Mouse (Mus musculus) liver, embryonic 16.5 days (tissue): ENCODE measurements at regions not wholly inside any gene's neighbourhood (a gene's known extent, or its start where the extent isn't known, plus 50 kb on each side); places are given as distances from the start of the nearest gene placed in this dataset.
"Not testable (repeated sequence)": the region's sequence is repeated elsewhere in the genome, so short reads cannot be mapped to it uniquely, and the experiment has no call there.

Experiments
- ATAC-seq: fragments of 200-750 bp; cut with Nextera tagmentation; 2 replicates; pipeline ENCODE4 v1.8.0; 2017; ENCODE audit warnings: low read depth, mild to moderate bottlenecking, moderate number of reproducible peaks, moderate library complexity
- H3K27ac ChIP-seq: fragments of 300-500 bp; sonication (generic); 2 replicates; pipeline ENCODE4 v1.5.1; 2014; ENCODE audit warnings: mild to moderate bottlenecking, low read length
- H3K27me3 ChIP-seq: fragments of 300-500 bp; sonication (generic); 2 replicates; pipeline ENCODE4 v1.6.1; 2014; ENCODE audit warnings: low read depth, low read length, mixed read lengths; ENCODE audit not compliant: control insufficient read depth, insufficient read depth
- H3K36me3 ChIP-seq: fragments of 300-500 bp; sonication (generic); 2 replicates; pipeline ENCODE4 v1.6.1; 2014; ENCODE audit warnings: mild to moderate bottlenecking; ENCODE audit not compliant: control insufficient read depth, insufficient read depth
- H3K4me1 ChIP-seq: fragments of 300-500 bp; sonication (generic); 2 replicates; pipeline ENCODE4 v1.6.1; 2014; ENCODE audit warnings: low read depth, low read length, mixed read lengths; ENCODE audit not compliant: control insufficient read depth
- H3K4me2 ChIP-seq: fragments of 300-500 bp; sonication (generic); 2 replicates; pipeline ENCODE4 v1.6.1; 2014; ENCODE audit warnings: low read depth, low read length, mixed read lengths
- H3K4me3 ChIP-seq: fragments of 300-500 bp; sonication (generic); 2 replicates; pipeline ENCODE4 v1.5.1; 2014; ENCODE audit warnings: low read depth, mild to moderate bottlenecking, low read length
- H3K9ac ChIP-seq: fragments of 300-500 bp; sonication (generic); 2 replicates; pipeline ENCODE4 v1.6.1; 2014; ENCODE audit warnings: low read depth, low read length
- H3K9me3 ChIP-seq: fragments of 300-500 bp; sonication (generic); replicated peaks from 2 replicates; pipeline ENCODE4 v1.6.1; 2016; ENCODE audit warnings: low read length; ENCODE audit not compliant: control insufficient read depth
- WGBS: fragments of 180-500 bp; shearing (Covaris S2); extraction: QIAGEN DNeasy Blood & Tissue Kit; methylation state at CpG from one replicate; pipeline ENCODE4 v1.1.7; 2014; ENCODE audit not compliant: insufficient replicate concordance; 5-methylcytosine and 5-hydroxymethylcytosine counted together

DNA sequence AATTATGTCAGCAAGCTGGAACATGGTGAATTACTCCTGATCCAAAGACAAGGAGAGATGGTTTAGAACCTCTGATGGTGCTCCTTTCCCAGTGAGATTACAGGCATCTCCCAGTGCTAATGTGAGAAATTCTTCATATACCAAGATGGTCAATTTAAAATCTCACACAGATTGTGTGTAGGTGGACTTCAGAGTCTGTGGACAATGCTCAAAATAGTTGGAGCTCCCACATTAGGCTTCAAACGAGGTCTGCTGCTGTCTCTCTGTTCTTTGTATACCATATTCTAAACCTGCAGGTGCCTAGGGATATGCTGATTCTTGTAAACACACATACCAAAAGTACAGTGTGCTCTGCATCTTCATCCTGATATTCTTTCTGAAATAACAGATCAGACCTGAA is 146.3 kb upstream of the Thrb start:
- no peaks in the 10 kb centered on the region for H3K27me3 ChIP-seq
- no peak overlapping the region for H3K27ac ChIP-seq
- H3K4me3 ChIP-seq: no peak overlapping the region
- no peak overlapping the region for H3K4me2 ChIP-seq
- no peaks in the 10 kb centered on the region for H3K4me1 ChIP-seq
- no peaks in the 10 kb centered on the region for H3K9me3 ChIP-seq
- ATAC-seq: no peak
- no peak overlapping the region for H3K9ac ChIP-seq
- H3K36me3 ChIP-seq: no peaks in the 10 kb centered on the region
- 14% methylated on average over 1 of the region's 1 CpGs for WGBS

DNA sequence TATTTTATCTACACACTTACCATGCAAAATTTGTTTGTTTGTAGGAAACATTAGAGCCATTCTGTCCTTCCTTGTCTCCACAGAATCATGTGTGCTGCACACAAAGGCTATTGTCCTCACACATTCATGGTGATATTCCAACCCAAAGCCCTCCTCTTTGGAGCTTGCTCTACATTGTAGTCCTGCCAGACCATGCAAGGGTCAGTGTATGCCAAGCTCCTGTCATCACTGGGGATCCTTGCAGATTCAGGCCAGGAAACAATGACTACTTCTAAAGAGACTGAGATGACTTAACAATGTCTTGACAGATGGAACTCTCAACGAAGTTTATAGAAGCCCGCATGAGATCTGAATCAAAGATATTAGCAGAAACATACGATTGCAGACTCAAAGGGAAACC is 137.4 kb upstream of the Thrb start:
- no peak overlapping the region for H3K4me2 ChIP-seq
- no peaks in the 10 kb centered on the region for H3K9me3 ChIP-seq
- WGBS: 56% methylated on average over 3 of the region's 3 CpGs
- H3K4me3 ChIP-seq: no peak overlapping the region
- no peak overlapping the region for H3K27ac ChIP-seq
- no peaks in the 10 kb centered on the region for H3K36me3 ChIP-seq
- no peaks in the 10 kb centered on the region for H3K27me3 ChIP-seq
- ATAC-seq: no peak
- no peak overlapping the region for H3K9ac ChIP-seq
- no peaks in the 10 kb centered on the region for H3K4me1 ChIP-seq

DNA sequence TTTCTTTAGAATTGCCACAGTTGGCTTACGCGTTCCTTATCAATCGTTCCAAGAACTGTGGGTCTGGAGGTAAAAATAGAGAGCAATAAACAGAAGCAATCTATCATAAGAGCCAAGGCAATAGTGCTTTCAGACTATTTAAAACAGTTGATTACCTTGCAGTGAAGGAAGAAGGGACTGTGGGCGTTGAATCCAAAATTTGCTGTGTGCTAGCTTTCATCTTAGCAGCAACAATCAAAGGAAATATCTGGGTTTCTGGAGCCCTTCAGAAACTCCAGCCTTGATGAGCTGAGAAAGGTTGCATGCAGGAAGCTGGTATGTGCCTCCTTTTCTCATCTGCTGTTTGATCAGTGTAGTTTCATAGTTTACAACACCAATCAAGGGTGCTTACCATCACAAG is 136.1 kb upstream of the Thrb start:
- Histone ChIP-seq H3K4me1 (no peaks in the 10 kb centered on the region), H3K27me3 (no peaks in the 10 kb centered on the region), H3K27ac (no peak overlapping the region), H3K36me3 (no peaks in the 10 kb centered on the region), H3K4me3 (no peak overlapping the region), H3K9me3 (no peaks in the 10 kb centered on the region), H3K4me2 (no peak overlapping the region), H3K9ac (no peak overlapping the region)
- ATAC-seq: no peak
- 68% methylated on average over 4 of the region's 4 CpGs for WGBS

DNA sequence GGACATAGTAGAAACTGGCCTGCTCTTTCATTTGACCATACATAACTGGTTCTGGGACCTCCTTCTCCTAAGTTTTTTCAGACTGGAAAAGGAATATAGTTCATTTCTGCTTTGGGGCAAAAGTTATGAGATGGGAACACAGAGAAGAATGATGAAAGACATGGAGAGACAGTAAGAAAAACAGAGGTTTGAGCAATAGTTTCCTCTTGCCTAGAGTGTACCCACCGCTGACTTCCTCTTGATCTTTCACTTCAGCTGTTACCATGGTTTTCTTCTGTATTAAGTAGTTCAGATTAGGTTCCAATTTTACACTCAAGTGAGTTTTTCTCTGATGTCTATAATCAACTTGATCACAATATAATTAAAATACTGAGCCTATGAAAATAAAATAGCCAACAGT is 120.7 kb upstream of the Thrb start:
- Histone ChIP-seq H3K9ac (no peak overlapping the region), H3K9me3 (no peaks in the 10 kb centered on the region), H3K27ac (no peak overlapping the region), H3K4me1 (no peaks in the 10 kb centered on the region), H3K4me2 (no peak overlapping the region), H3K27me3 (no peaks in the 10 kb centered on the region), H3K36me3 (no peaks in the 10 kb centered on the region), H3K4me3 (no peak overlapping the region)
- WGBS: 38% methylated on average over 1 of the region's 1 CpGs
- ATAC-seq: no peak

DNA sequence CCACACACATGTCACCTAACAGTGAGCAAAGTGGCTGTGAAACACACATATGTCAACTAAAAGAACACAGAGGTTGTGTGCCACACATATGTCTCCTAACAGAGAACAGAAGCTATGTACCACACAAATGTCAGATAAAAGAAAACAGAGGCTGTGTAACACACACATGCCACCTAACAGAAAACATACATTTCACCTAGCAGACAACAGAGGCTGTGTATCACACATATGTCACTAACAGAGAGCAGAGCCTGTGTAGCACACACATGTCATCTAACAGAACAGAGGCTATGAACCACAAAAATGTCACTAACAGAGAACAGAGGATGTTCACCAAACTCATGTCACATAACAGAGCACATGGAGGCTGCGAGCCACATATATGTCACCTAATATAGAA is 103.6 kb upstream of the Thrb start:
- no peak overlapping the region for H3K4me2 ChIP-seq
- H3K9me3 ChIP-seq: no peaks in the 10 kb centered on the region
- H3K36me3 ChIP-seq: no peaks in the 10 kb centered on the region
- no peaks in the 10 kb centered on the region for H3K27me3 ChIP-seq
- H3K4me1 ChIP-seq: no peaks in the 10 kb centered on the region
- H3K4me3 ChIP-seq: no peak overlapping the region
- 58% methylated on average over 1 of the region's 1 CpGs for WGBS
- no peak for ATAC-seq
- H3K27ac ChIP-seq: no peak overlapping the region
- H3K9ac ChIP-seq: no peak overlapping the region

DNA sequence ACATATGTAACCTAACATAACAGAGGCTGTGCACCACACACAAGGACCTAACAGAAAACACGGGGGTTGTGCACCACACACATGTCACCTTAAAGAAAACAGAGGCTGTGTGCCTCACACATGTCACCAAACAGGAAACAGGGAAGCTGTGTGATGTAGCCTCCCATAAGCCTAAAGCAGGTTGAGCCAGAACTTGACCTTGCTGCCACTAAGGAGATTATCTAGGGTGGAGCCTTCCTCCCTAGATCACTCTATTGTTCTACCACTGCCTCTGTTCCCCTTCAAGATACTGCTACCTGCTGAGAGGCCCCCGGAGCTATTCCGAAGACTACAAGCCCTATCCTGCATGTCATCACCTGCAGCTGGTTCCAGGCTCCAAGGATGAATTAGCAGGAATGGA is 100.1 kb upstream of the Thrb start:
- H3K4me2 ChIP-seq, H3K27me3 ChIP-seq, H3K9ac ChIP-seq, ATAC-seq, H3K4me1 ChIP-seq, H3K9me3 ChIP-seq, H3K4me3 ChIP-seq, H3K36me3 ChIP-seq, H3K27ac ChIP-seq: not testable (repeated sequence)
- WGBS: 35% methylated on average over 3 of the region's 3 CpGs

DNA sequence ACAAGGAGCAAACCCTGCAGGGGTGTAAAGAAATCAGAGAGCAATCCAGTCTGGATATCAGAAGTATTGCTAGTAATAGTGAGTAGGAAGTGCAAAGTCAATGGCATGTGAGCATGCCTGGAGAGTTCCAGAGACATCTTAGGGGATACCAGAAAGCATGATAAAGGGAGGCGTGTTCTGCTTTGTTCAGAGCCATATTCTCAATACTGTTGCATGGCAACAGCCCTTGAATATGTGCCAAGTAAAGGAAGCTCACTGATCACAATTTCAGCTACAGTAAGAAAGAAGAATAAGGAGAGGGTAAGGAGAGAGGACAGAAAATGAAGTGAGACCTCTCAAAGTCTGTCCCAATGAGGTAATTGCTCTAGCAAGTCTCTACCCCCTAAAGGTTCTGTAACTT is 92.1 kb upstream of the Thrb start:
- 50% methylated on average over 1 of the region's 1 CpGs for WGBS
- H3K27me3 ChIP-seq: no peaks in the 10 kb centered on the region
- H3K4me1 ChIP-seq: no peaks in the 10 kb centered on the region
- H3K36me3 ChIP-seq: no peaks in the 10 kb centered on the region
- ATAC-seq: no peak
- H3K27ac ChIP-seq: no peak overlapping the region
- H3K9ac ChIP-seq: no peak overlapping the region
- H3K9me3 ChIP-seq: no peaks in the 10 kb centered on the region
- H3K4me2 ChIP-seq: no peak overlapping the region
- H3K4me3 ChIP-seq: no peak overlapping the region

DNA sequence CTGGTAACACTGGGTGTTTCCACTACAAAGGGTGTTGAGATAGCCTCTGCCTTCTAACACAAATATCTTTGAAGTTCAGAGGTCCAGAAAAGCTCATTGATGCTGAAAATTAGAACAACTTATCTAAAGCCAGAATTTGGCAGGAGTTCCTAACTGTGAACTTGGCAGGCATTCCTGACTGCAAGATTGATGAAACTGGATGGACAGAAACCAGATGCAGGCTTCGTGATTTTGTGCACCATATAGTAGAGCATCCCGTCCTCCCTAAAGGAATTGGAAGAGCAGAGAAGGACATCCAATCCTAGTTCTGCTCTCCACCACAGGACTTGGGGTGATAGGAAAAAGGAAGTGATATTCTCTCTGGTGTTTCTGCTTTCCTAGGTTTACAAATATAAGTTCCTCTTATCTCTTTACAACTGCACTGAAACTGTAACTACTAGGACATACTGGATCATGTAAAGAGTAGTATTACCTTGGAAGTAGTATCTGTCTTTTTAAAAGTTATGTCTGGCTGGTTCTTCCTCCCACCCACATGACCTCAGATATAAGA is 90.9 kb upstream of the Thrb start:
- Histone ChIP-seq H3K9me3 (no peaks in the 10 kb centered on the region), H3K27me3 (no peaks in the 10 kb centered on the region), H3K4me2 (no peak overlapping the region), H3K36me3 (no peaks in the 10 kb centered on the region), H3K9ac (no peak overlapping the region), H3K4me3 (no peak overlapping the region), H3K27ac (no peak overlapping the region), H3K4me1 (no peaks in the 10 kb centered on the region)
- no peak for ATAC-seq
- WGBS: 51% methylated on average over 2 of the region's 2 CpGs

DNA sequence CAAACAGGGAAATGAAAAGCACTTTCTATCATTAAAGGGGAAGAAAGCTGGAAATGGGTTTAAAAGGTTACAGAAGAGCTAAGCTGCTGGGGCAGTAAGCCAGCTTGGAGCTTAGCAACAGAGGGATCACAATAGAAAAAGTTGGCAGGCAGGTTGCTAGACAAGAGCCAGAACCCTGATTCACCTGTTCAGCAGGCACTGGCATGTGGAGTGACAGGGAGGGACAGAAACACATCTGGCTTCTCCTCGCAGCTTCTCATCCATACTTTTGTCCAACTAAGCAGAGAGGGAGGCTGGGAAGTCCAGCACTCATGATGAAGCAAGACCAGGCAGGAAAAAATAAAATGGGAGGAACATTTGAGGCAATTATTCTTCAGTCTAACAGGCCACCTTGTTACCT is 81.3 kb upstream of the Thrb start:
- H3K4me1 ChIP-seq: no peaks in the 10 kb centered on the region
- H3K27me3 ChIP-seq: no peaks in the 10 kb centered on the region
- no peak overlapping the region for H3K4me2 ChIP-seq
- WGBS: 43% methylated on average over 1 of the region's 1 CpGs
- no peak overlapping the region for H3K4me3 ChIP-seq
- ATAC-seq: no peak
- no peaks in the 10 kb centered on the region for H3K9me3 ChIP-seq
- no peaks in the 10 kb centered on the region for H3K36me3 ChIP-seq
- H3K27ac ChIP-seq: no peak overlapping the region
- no peak overlapping the region for H3K9ac ChIP-seq

DNA sequence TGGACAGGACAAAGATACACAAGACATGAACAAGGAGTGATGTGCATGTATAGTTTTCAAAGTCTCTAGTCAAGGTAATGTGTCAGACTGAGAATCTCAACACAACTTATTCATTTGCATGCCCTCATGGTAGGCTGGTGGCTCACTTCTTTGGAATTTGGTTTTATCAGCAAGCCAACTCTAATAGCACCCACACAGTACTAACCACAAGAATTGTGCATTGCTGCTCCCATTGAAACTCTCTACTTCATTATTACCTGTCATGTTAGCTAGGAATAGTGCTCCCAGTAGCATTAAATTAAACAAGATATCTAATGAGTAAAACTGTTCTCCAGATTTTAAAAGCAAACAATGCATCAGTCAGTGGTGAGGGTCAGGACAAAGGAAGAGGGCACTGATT is 70.5 kb upstream of the Thrb start:
- no peaks in the 10 kb centered on the region for H3K27me3 ChIP-seq
- no peaks in the 10 kb centered on the region for H3K4me1 ChIP-seq
- no peak overlapping the region for H3K9ac ChIP-seq
- H3K36me3 ChIP-seq: no peaks in the 10 kb centered on the region
- no peak overlapping the region for H3K4me3 ChIP-seq
- no peak for ATAC-seq
- H3K27ac ChIP-seq: no peak overlapping the region
- H3K9me3 ChIP-seq: no peaks in the 10 kb centered on the region
- no peak overlapping the region for H3K4me2 ChIP-seq
